Mouse (Mus musculus) small intestine, adult 2 months (tissue): ENCODE data around the gene 1700030J22Rik. TPM values are rescaled to one million over a fixed set of nuclear protein-coding genes. Genes with fewer than 3 reads are reported as not detected.
A peak's percentile ranks its signal among the peaks of the same experiment; 100 is the strongest.

Experiments
- H3K27ac ChIP-seq: fragments of 200-500 bp; 2 replicates; pipeline ENCODE4 v1.5.1; 2012; ENCODE audit warnings: low read depth, low read length, control low read depth, inconsistent platforms; ENCODE audit not compliant: insufficient read depth
- H3K27me3 ChIP-seq: fragments of 200-500 bp; 2 replicates; pipeline ENCODE4 v1.6.1; 2012; ENCODE audit warnings: mild to moderate bottlenecking, moderate library complexity, low read length, inconsistent platforms; ENCODE audit not compliant: control insufficient read depth, insufficient read depth
- H3K36me3 ChIP-seq: fragments of 200-500 bp; 2 replicates; pipeline ENCODE4 v1.6.1; 2012; ENCODE audit warnings: mild to moderate bottlenecking, low read length, control low read depth, inconsistent platforms; ENCODE audit not compliant: control insufficient read depth, insufficient read depth
- H3K4me1 ChIP-seq: fragments of 200-500 bp; 2 replicates; pipeline ENCODE4 v1.6.1; 2012; ENCODE audit warnings: low read length, inconsistent platforms, mixed read lengths; ENCODE audit not compliant: control insufficient read depth, insufficient read depth, insufficient read length
- H3K4me3 ChIP-seq: fragments of 200-500 bp; 2 replicates; pipeline ENCODE4 v1.5.1; 2012; ENCODE audit warnings: low read depth, mild to moderate bottlenecking, control low read depth, inconsistent platforms, low read length, moderate library complexity
- CTCF ChIP-seq: fragments of 200-500 bp; IDR thresholded peaks from 2 replicates; pipeline ENCODE4 v1.5.1; 2012; ENCODE audit warnings: low read depth, mild to moderate bottlenecking, control low read depth, inconsistent platforms, low read length, moderate library complexity, mixed read lengths; ENCODE audit not compliant: insufficient replicate concordance, insufficient read length; ENCODE audit errors: extremely low read depth
- POLR2A ChIP-seq: fragments of 200-500 bp; IDR thresholded peaks from 2 replicates; pipeline ENCODE4 v1.6.1; 2012; ENCODE audit warnings: low read depth, mild to moderate bottlenecking, control low read depth, inconsistent platforms, low read length, moderate library complexity
- WGBS: fragments of 180-500 bp; shearing (Covaris S2); methylation state at CpG from one replicate; pipeline ENCODE4 v1.1.7; 2018; 5-methylcytosine and 5-hydroxymethylcytosine counted together
- polyA plus RNA-seq: library from polyadenylated mRNA; depleted of rRNA; stranded (reverse); fragments of >200 nt; gene quantifications from 2 replicates; pipeline ENCODE4 v1.2.3, GENCODE M21; 2012

1700030J22Rik gene
- polyA plus RNA-seq, 1 experiment = 0.16 TPM

GRCm38 (mm10) chr8:116951778-116952177, 27.0 kb downstream of the 1700030J22Rik start:
- no peaks in the 10 kb centered on the region for H3K27me3 ChIP-seq
- peaks cover 15% of the 10 kb centered on the region for H3K4me1 ChIP-seq
- no peak overlapping the region for H3K4me3 ChIP-seq
- WGBS = 36% methylated on average over 2 of the region's 2 CpGs
- H3K36me3 ChIP-seq = peaks cover 27% of the 10 kb centered on the region
- 0 out of 2 replicates have a peak overlapping the region, but pooled peaks have one; percentile 4 for H3K27ac ChIP-seq
- TF ChIP-seq CTCF (no peak), POLR2A (no peak)

- no peak overlapping the region for H3K27ac ChIP-seq
- 19% methylated on average over 5 of the region's 5 CpGs for WGBS
- no peak for TF ChIP-seq POLR2A
- TF ChIP-seq CTCF = no peak; the same call in 1 of the 2 replicates
Observed at GRCm38 (mm10) chr8:116951369-116951768, 27.4 kb downstream of the 1700030J22Rik start.

GRCm38 (mm10) chr8:116947589-116947988, 31.2 kb downstream of the 1700030J22Rik start:
- H3K36me3 ChIP-seq = no peaks in the 10 kb centered on the region
- no peak overlapping the region for H3K27ac ChIP-seq
- TF ChIP-seq POLR2A (no peak), CTCF (no peak)
- 57% methylated on average over 7 of the region's 7 CpGs for WGBS
- H3K4me1 ChIP-seq = peaks cover 22% of the 10 kb centered on the region
- no peaks in the 10 kb centered on the region for H3K27me3 ChIP-seq
- no peak overlapping the region for H3K4me3 ChIP-seq

More at GRCm38 (mm10) chr8:116951369-116951768, 27.4 kb downstream of the 1700030J22Rik start:
- Histone ChIP-seq H3K4me3 (no peak overlapping the region), H3K36me3 (peaks cover 22% of the 10 kb centered on the region), H3K27me3 (no peaks in the 10 kb centered on the region), H3K4me1 (peaks cover 15% of the 10 kb centered on the region)

- no peak overlapping the region; the same call in 1 of the 2 replicates for H3K4me3 ChIP-seq
- no peaks in the 10 kb centered on the region for H3K27me3 ChIP-seq
- H3K36me3 ChIP-seq = no peaks in the 10 kb centered on the region
- H3K27ac ChIP-seq = no peak overlapping the region
- WGBS = 81% methylated on average over 6 of the region's 6 CpGs
- peaks cover 17% of the 10 kb centered on the region for H3K4me1 ChIP-seq
- TF ChIP-seq CTCF = no peak
- TF ChIP-seq POLR2A = no peak
Observed at GRCm38 (mm10) chr8:116946851-116947250, 31.9 kb downstream of the 1700030J22Rik start.

- H3K27ac ChIP-seq = no peak overlapping the region
- no peaks in the 10 kb centered on the region for H3K36me3 ChIP-seq
- H3K4me1 ChIP-seq = peaks cover 15% of the 10 kb centered on the region
- H3K27me3 ChIP-seq = no peaks in the 10 kb centered on the region
- H3K4me3 ChIP-seq = peak overlapping the region; percentile 34
- 78% methylated on average over 21 of the region's 21 CpGs for WGBS
- TF ChIP-seq POLR2A (no peak), CTCF (no peak)
Observed at GRCm38 (mm10) chr8:116946268-116946838, 32.4 kb downstream of the 1700030J22Rik start.

- TF ChIP-seq POLR2A (no peak), CTCF (no peak)
- Histone ChIP-seq H3K27me3 (no peaks in the 10 kb centered on the region), H3K4me1 (peaks cover 13% of the 10 kb centered on the region), H3K27ac (no peak overlapping the region), H3K4me3 (no peak overlapping the region), H3K36me3 (no peaks in the 10 kb centered on the region)
- 85% methylated on average over 9 of the region's 9 CpGs for WGBS
Observed at GRCm38 (mm10) chr8:116945169-116945910, 33.4 kb downstream of the 1700030J22Rik start.

GRCm38 (mm10) chr8:116944385-116944696, 34.4 kb downstream of the 1700030J22Rik start:
- Histone ChIP-seq H3K27me3 (no peaks in the 10 kb centered on the region), H3K4me3 (peak overlapping the region; percentile 84), H3K36me3 (no peaks in the 10 kb centered on the region), H3K4me1 (peaks cover 13% of the 10 kb centered on the region), H3K27ac (no peak overlapping the region)
- WGBS = 10% methylated on average over 4 of the region's 4 CpGs
- TF ChIP-seq POLR2A (no peak), CTCF (no peak)
